Mouse (Mus musculus) left cerebral cortex, postnatal 10 days (tissue): Measurements from ENCODE around the gene Utp4. TPM values are rescaled to one million over a fixed set of nuclear protein-coding genes. Genes with fewer than 3 reads are reported as not detected.

Experiments used
- DNase-seq, 2 experiments: peaks; one replicate each; pipeline ENCODE4 v3.0.0; 2021 to 2022; ENCODE audit warnings: low spot score in 2 of 2, mixed read lengths in 1 of 2; ENCODE audit errors: extremely low spot score in 1 of 2
- intact Hi-C: fragments of 180-260 bp; cut with DNase I; formaldehyde crosslinking; loops from one replicate; pipeline ENCODE4 v1.15.1; 2025
- total RNA-seq, 2 experiments: library from RNA; stranded (reverse); gene quantifications; 2 replicates each; pipeline ENCODE4 v1.2.3; 2021

The Utp4 gene
- total RNA-seq, 2 experiments from 2014 or later, result 25.6 to 27.4 TPM

- no peak for DNase-seq
- intact Hi-C loops, result no loop called here
Measured at GRCm38 (mm10) chr8:106933506-106934143, 40.2 kb downstream of the Utp4 start.

GRCm38 (mm10) chr8:106934226-106934977 lies 41.0 kb downstream of the Utp4 start:
- intact Hi-C loops, result no loop called here
- no peak for DNase-seq

- intact Hi-C loops, result loop anchor here (5.0 kb wide), 2 partner anchors 47 to 67 kb away; no protein-coding TSS in a partner anchor
Measured at GRCm38 (mm10) chr8:106935324-106935869, 42.0 kb downstream of the Utp4 start, which contains the start of gene Sntb2. TSS of gene Sntb2 (plus strand) at chr8:106935750.

DNA sequence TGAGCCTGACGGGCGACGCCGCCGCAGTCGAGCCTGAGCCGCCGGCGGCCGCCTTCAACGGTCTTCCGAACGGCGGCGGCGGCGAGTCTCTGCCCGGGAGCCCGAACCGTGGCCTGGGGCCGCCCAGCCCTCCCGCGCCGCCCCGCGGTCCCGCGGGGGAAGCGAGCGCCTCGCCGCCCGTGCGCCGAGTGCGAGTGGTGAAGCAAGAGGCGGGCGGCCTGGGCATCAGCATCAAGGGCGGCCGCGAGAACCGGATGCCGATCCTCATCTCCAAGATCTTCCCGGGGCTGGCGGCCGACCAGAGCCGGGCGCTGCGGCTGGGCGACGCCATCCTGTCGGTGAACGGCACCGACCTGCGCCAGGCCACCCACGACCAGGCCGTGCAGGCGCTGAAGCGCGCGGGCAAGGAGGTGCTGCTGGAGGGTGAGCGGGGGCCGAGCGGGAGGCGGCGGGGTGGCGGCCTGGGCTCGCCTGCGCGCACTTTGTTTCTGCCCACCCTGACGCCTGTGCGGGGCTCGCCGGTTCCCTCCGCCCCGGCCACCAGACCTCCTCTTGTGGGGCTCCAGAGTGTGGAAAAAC lies 42.6 kb downstream of the Utp4 start:
- intact Hi-C loops, result loop anchor here (5.0 kb wide), 2 partner anchors 46 to 66 kb away; no protein-coding TSS in a partner anchor
- peak in 1 of 2 experiments; percentile 70 for DNase-seq

More at GRCm38 (mm10) chr8:106935324-106935869, 42.0 kb downstream of the Utp4 start, which contains the start of gene Sntb2:
- DNase-seq, result peak; percentile 71 to 94

DNA sequence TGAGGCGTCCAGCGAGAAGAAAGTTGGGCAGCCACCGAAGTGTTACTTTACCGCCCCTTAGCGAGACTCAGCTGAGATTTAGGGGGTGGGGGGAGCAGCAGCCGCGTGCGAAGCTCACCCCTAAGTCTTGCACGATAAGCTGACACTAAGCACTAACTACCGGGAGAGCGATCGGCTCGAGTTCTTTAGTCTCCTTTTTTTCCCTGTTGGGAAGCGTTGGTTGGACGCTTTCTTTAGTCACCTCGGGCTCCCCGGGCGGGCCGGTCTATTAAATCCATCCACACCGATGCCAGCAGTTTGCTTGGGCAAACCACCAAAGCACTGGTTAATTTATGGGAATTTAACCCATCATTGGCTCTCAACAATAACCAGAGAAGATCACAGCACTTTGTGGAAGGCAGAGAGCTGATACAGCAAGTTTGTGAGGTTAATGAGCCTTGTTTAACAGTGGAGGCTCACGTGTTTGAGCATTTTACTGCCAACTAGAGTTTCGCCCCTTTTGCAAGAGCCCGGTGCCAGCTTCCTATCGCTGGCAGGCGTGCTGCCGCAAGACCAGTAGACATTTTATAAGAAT lies 43.1 kb downstream of the Utp4 start:
- no peak for DNase-seq
- intact Hi-C loops, result loop anchor here (5.0 kb wide), 2 partner anchors 46 to 66 kb away; no protein-coding TSS in a partner anchor

- no peak for DNase-seq
- intact Hi-C loops, result loop anchor here (5.0 kb wide), 2 partner anchors 45 to 65 kb away; no protein-coding TSS in a partner anchor
Measured at GRCm38 (mm10) chr8:106937081-106937800, 43.8 kb downstream of the Utp4 start.

DNA sequence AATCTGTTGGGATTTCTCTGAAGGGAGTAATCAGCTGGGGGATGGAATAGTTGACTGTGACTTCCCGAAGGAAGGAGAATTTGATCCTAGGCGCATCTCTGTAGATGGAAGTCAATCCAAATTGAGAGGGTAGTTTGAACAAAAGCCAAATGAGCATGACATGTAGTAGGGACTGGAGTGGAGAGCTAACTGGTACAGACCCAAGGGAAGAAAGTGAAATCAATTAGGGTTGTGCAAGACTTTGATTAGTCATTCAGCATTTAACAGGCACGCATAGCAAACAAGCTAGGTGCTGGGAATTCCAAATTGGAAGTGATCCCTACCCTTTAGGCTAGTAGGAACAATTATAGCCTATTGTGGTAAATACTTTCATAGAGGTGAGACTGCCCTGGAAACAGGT lies 48.4 kb downstream of the Utp4 start:
- intact Hi-C loops, result no loop called here
- no peak for DNase-seq

GRCm38 (mm10) chr8:106943874-106944418 lies 50.5 kb downstream of the Utp4 start:
- no peak for DNase-seq
- intact Hi-C loops, result no loop called here

GRCm38 (mm10) chr8:106944756-106945155 lies 51.3 kb downstream of the Utp4 start:
- intact Hi-C loops, result no loop called here
- no peak for DNase-seq

DNA sequence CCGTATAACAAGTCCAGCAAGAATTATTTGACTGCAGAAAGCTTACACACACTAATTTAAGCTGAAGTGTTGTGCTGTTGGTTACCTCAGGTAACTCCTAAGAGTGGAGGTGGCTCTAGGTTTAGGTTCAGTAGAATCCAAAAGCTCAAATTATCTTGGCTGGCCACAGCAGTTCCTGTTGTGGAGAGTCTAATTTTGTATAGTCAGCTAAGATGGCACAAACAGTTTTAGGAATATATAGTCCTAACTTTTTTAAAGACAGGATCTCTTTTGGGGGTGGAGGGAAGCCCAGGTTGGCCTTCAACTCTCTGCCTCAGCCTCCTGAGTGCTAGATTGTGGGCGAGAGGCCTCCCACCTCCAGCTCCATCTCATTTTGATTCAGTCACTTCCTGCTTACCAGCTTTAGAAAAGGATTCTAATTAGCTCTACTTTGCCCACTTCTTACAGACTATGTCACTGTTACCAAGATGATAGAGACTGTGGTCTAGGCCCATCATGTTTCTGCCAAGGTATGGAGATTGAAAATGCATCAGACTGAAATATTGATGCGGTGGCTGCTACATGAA lies 55.3 kb downstream of the Utp4 start:
- intact Hi-C loops, result no loop called here

GRCm38 (mm10) chr8:106951707-106952106 lies 58.3 kb downstream of the Utp4 start:
- DNase-seq, result no peak
- intact Hi-C loops, result no loop called here

More for the DNA sequence above, 55.3 kb downstream of the Utp4 start:
- DNase-seq, result no peak

DNA sequence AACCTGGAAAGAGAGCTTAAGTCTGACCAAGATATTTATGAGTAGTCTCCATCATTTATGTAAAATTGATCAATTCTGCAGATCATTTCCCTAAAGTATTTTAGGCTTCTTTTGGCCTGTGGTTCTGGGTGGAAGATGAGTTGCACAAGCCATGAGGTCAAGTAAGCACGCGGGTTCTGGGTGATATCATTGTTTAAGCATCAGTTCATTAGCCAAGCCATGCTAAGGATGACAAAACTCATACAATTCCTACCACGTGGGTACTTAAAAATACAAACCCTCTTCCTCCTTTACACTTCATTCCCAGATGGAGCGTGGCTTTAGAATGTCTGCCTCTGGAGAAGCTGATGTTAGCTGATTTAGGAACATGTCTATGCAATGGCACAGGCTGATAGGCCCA lies 60.1 kb downstream of the Utp4 start:
- DNase-seq, result no peak
- intact Hi-C loops, result no loop called here

DNA sequence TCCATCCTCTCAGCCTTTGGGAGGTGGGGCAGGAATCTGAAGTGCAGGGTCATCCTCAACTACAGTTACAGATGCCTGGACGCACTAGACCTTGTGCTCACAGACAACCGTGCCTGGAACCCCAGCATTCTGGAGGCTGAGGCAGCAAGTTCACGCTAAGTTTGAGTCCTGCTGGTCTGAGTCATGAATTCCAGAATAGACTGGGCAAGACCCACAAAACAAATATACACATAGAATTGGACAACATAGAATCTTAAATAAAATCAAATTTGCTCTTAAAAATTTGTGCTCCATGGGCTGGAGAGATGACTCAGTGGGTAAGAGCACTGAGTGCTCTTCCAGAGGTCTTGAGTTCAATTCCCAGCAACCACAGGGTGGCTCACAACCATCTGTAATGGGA lies 63.6 kb downstream of the Utp4 start:
- no peak for DNase-seq
- intact Hi-C loops, result no loop called here

GRCm38 (mm10) chr8:106958212-106958611 lies 64.8 kb downstream of the Utp4 start:
- intact Hi-C loops, result no loop called here
- DNase-seq, result no peak

GRCm38 (mm10) chr8:106959626-106960025 lies 66.2 kb downstream of the Utp4 start:
- no peak for DNase-seq
- intact Hi-C loops, result no loop called here

DNA sequence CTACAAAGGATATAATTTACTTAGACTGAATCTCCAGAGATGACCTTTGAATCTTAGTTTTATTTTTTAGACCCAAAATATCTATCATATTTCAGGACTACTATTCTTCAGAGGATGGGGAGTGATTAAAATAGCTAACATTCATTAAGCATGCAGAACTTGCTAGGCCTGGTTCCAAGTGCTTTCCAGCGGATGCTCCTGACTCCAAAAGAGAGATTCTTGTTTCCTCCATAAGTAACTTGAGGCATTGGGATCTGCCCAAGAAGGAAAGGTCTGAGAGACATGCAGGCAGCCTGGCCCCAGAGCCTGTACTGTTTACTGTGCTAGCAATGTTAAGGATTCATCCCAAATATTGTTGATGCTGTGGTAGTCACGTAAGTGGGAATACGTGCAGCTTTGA lies 68.9 kb downstream of the Utp4 start:
- peak in 1 of 2 experiments; percentile 30 for DNase-seq
- intact Hi-C loops, result no loop called here

DNA sequence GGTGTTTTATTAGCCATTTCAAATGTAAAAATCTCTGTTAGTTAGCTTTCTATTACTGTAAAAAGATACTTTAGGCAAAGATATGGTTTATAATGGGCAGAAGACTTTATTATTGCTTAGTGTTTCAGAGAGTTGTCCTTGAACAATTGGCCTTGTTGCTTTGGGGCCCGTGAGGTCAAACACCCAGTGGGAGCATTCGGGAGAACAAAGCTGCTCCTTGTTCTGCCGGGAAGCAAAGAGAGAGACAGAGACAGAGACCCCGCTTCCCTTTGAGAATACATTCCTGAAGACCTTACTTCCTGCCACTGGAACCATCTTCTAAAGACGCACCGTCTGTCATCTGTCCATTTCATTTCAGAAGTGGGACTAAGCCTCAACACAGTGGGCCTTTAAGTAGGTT lies 69.9 kb downstream of the Utp4 start:
- no peak for DNase-seq
- intact Hi-C loops, result no loop called here

GRCm38 (mm10) chr8:106964573-106964972 lies 71.1 kb downstream of the Utp4 start:
- DNase-seq, result no peak

More at GRCm38 (mm10) chr8:106964573-106964972, 71.1 kb downstream of the Utp4 start:
- intact Hi-C loops, result no loop called here
